In the genomic region with DNA sequence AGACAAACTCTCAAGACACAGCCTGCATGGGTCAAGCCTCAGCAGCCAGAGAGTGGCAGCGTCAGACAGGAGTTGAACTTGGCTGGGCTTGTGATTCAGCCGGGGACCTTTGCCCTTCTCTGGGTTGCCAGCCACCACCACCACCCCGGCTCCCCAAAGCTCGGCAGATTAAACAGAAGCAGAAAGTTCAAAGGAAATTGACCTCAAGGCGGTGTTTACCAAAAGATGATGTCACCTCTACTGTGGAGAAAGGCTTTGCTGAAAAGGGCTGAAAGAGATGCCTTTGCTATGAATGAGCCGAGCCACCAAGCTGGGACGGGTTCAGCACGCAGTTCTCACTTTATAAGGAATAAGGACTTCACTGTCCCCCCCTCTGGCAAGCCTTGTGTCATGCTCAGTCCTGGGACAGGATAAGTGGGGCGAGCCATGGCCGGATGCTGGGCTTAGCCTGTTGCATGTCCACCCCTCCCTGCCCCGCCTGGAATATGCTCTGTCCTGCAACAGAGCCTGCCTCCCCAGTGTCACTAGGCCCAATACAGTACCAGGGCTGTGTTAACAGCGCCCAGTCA, we compare ENCODE assay signal across 8 mouse cellular contexts. TPM values are rescaled to one million over a fixed set of nuclear protein-coding genes. Genes with fewer than 3 reads are reported as not detected.
DNase-seq lines count a peak whose midpoint lies in the region; ATAC-seq and TF ChIP-seq lines count a peak whose summit lies in the region.

No protein-coding gene starts in this region.

- DNase-seq in left cerebral cortex, postnatal 14 days (ENCODE audit: low spot score in 2 of 2), result peak; percentile 6 to 20
- no peak for DNase-seq in left cerebral cortex, adult 11 months (ENCODE audit: low spot score)
- peak; percentile 35 for DNase-seq in heart, adult 8-10 months (ENCODE audit: low spot score)
- DNase-seq in lung, postnatal 0 days (ENCODE audit: low spot score), result peak; percentile 89
- DNase-seq in right cerebral cortex, postnatal 25 days, result no peak
- DNase-seq in layer of hippocampus, adult 9-11 months, result no peak

- H3K4me3 ChIP-seq in kidney, embryonic 15.5 days (replicated peaks), result no peak overlapping the region
- H3K4me3 ChIP-seq in lung, postnatal 0 days (ENCODE audit: low read depth, low read length), result no peak overlapping the region

- H3K9ac ChIP-seq in kidney, embryonic 15.5 days, result no peak overlapping the region
- H3K9ac ChIP-seq in lung, postnatal 0 days (replicated peaks; ENCODE audit: low read depth), result no peak overlapping the region

- 38% methylated on average over 12 of the region's 12 CpGs for WGBS in kidney, embryonic 15.5 days
- WGBS in lung, postnatal 0 days, result 7% methylated on average over 12 of the region's 12 CpGs

- TF ChIP-seq EP300 in lung, postnatal 0 days (IDR thresholded peaks at IDR 0.05), result peak; percentile 45; the same call in 1 of the 2 replicates

- TF ChIP-seq CTCF in lung, postnatal 0 days (IDR thresholded peaks at IDR 0.05), result peak; percentile 12; the same call in 1 of the 2 replicates

- no peaks in the 10 kb centered on the region for H3K27me3 ChIP-seq in kidney, embryonic 15.5 days
- H3K27me3 ChIP-seq in lung, postnatal 0 days (replicated peaks; ENCODE audit: insufficient read depth, low read length), result no peaks in the 10 kb centered on the region

- intact Hi-C loops in left cerebral cortex, postnatal 14 days (cut with DNase I), result no loop called here

- no peak overlapping the region for H3K4me2 ChIP-seq in kidney, embryonic 15.5 days
- H3K4me2 ChIP-seq in lung, postnatal 0 days (replicated peaks; ENCODE audit: low read depth, low read length), result no peak overlapping the region

- no peaks in the 10 kb centered on the region for H3K36me3 ChIP-seq in kidney, embryonic 15.5 days
- H3K36me3 ChIP-seq in lung, postnatal 0 days (ENCODE audit: insufficient read depth, low read length), result no peaks in the 10 kb centered on the region

- no peaks in the 10 kb centered on the region for H3K9me3 ChIP-seq in kidney, embryonic 15.5 days (replicated peaks)
- H3K9me3 ChIP-seq in lung, postnatal 0 days (ENCODE audit: low read length), result no peaks in the 10 kb centered on the region

- ATAC-seq in kidney, embryonic 15.5 days (replicated peaks; ENCODE audit: low FRiP score), result peak; percentile 67
- peak; percentile 95 for ATAC-seq in lung, postnatal 0 days
- ATAC-seq in CD4-positive, CD25-positive, alpha-beta regulatory T cell, adult 4 months, result no peak

- H3K4me1 ChIP-seq in kidney, embryonic 15.5 days, result peaks cover 15% of the 10 kb centered on the region
- H3K4me1 ChIP-seq in lung, postnatal 0 days (ENCODE audit: insufficient read depth, low read depth, low read length), result peaks cover 5% of the 10 kb centered on the region; the same call in 1 of the 2 replicates

- H3K27ac ChIP-seq in kidney, embryonic 15.5 days, result 0 out of 2 replicates have a peak overlapping the region, but pooled peaks have one; percentile 30
- peak overlapping the region; percentile 62 for H3K27ac ChIP-seq in lung, postnatal 0 days (ENCODE audit: low read length)

RNA-seq across cellular contexts. Expression of gene Iffo2, which starts 4.9 kb away (rescaled TPM):
- total RNA-seq in left cerebral cortex, postnatal 14 days (2021), result 10 to 100 TPM; 17.2 to 19.6 TPM
- 1 to 10 TPM; 3.5 to 4.4 (median 4.2) TPM for total RNA-seq in heart, adult 8-10 months (2022)
- polyA plus RNA-seq in kidney, embryonic 15.5 days (2015; fragmentation: Nextera tagmentation; extraction: Ambion mirVana), result 4.3 and 4.8 TPM in 2 replicates
- 4.7 and 6.2 TPM in 2 replicates for polyA plus RNA-seq in lung, postnatal 0 days (2015; fragmentation: Nextera tagmentation; extraction: Ambion mirVana)
- 1 to 10 TPM; 3.0 to 3.8 TPM for polyA plus RNA-seq in CD4-positive, CD25-positive, alpha-beta regulatory T cell, adult 4 months (2017; shearing (Covaris generic))

Comparison
In these comparisons a context has a peak if more than half of its experiments do, and no peak if none do; other contexts are left out.
1. DNase-seq: peak in left cerebral cortex, postnatal 14 days (2 of 2), heart, adult 8-10 months (single experiment) and lung, postnatal 0 days (single experiment); none in left cerebral cortex, adult 11 months (single experiment), right cerebral cortex, postnatal 25 days (single experiment) and layer of hippocampus, adult 9-11 months (single experiment).